Mouse (Mus musculus) liver, embryonic 14.5 days (tissue): ENCODE results near the gene Samd15.

ENCODE experiments used
- CTCF ChIP-seq: IDR thresholded peaks from 2 replicates; pipeline ENCODE4 v1.5.1; 2016; ENCODE audit warnings: antibody characterized with exemption, low read depth, control low read depth
- EP300 ChIP-seq: IDR thresholded peaks from 2 replicates; pipeline ENCODE4 v1.6.1; 2016; ENCODE audit warnings: antibody characterized with exemption, low read depth

DNA sequence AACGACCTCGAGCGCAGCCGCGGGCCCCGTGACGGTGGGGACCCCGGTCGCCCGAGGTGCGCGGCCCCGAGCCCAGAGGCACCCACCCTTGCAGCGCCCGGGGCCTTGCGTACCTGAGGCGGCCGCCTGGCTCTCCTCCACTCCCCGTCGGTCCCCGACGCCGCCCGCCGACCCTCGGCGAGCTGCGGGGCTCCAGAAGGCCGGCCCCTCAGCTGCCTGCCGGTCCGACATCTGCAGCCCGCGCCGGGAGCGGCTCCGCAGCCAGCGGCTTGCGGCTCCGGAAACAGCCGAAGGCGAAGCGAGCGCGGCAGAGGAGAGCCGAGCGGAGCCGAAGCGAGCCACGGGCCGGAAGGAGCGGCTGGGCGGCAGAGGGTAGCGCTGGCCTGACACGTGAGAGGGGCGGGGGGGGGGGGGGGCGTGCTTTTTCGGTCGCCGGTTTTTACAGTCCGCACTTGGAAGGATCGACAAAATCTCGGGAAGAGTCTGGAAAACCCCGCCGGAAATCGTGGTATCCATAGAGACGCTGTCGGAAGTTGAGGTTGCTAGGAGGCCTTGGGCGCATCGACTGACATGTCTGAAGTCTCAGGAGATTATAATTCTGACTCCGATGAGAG is 557 bp downstream of the Samd15 start, which contains the start of gene Tmed8:
- TF ChIP-seq CTCF (no peak), EP300 (no peak)
